Mouse (Mus musculus) thymus, postnatal 10 days (tissue): ENCODE results near the gene Stub1.
"Not testable (repeated sequence)": the region's sequence is repeated elsewhere in the genome, so short reads cannot be mapped to it uniquely, and the experiment has no call there.

Experiments
- DNase-seq, 2 experiments: peaks; one replicate each; pipeline ENCODE4 v3.0.0; 2021; ENCODE audit warnings: low spot score in 2 of 2

Gene Stub1

DNA sequence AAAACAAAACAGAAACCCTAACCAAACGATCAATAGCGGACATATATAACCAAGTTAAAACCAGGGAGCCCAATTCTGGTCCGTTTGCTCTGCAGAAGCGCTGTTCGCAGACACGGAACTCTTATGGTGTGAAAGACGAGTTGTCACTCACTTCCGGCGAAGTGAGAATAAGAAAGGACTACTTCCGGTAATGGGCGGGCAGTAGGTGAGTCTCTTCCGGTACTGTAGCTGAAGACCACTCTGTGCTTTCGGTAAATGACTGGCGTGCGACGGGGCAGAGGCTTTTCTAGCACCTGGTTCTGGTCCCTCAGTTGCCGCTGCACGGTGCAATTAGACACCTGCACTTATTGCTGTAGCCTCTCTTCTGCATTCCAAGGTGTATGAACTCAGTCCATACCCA is 9.8 kb downstream of the Stub1 start, which contains the start of gene Wdr24:
Gene Wdr24, plus strand, starts transcription at position 176 of the 400 bp plus-strand sequence.
- peak; percentile 62 to 82 for DNase-seq

DNA sequence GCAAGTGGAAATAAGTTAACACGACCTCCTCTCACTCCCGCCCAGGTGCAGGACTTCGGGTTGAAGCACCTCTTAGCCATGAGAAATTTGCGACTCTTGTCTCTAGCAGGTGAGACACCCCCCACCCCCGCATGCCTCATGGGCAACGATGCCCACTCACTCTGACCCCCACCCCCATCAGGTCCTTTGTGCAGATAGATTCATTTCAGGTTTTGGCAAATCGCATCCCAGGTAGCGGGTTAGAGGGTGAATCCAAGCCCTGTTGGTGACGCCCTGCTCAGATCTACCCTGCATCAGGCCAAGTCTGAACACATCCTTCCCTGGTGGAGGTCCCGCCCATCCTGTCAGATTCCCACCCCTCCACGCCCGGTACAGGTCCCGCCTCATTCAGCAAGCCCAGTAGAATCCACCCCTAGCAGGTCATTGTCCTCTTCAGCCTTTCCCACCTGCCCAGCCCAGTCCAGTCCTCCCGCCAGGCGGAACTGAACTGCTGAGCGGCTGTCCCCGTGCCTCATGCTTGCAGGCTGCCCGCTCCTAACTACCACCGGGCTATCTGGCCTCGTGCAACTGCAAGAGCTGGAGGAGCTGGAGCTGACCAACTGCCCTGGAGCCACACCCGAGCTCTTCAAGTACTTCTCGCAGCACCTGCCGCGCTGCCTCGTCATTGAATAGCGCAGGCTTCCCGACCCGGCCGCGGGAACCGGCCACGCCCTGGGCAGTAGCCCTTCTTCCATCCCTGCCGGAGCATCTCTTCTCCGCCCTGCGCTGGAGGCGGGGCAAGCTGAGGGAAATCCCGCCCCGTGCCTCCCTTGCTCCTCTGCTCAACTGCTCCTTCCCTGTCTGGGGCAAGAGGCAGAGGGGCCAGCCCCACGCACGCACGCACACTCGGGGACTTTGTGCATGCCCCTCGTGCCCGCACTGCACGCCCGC is 14.1 kb downstream of the Stub1 start:
- no peak for DNase-seq

DNA sequence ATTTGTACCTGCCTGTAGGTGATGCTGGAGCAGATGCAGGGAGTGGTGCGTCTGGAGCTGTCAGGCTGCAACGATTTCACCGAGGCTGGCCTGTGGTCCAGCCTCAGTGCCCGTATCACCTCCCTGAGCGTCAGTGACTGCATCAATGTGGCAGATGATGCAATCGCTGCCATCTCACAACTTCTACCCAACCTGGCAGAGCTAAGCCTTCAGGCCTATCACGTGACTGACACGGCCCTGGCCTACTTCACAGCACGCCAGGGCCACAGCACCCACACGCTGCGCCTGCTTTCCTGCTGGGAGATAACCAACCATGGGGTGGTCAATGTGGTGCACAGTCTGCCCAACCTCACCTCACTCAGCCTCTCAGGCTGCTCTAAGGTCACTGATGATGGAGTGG is 15.5 kb downstream of the Stub1 start:
- no peak for DNase-seq

DNA sequence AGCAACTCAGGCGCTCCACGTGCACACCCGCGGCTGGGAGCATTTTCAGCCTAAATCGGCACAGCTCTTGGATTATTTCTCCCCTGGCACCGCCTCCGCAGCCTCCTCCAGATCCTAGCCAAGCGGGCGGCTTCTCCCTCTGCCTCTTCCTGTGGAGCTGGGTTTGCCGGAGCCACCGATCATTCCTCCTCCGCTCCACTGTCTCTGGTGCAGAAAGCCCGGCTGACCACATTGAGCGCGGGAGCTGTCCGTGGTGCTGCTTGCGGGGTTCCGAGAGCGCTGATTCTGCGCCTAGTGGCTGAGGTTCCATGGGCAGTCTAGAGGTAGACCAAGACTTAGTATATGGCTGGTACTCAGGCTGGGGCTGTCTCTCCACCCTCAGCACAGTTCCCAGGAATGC is 19.7 kb downstream of the Stub1 start:
- DNase-seq = peak in 1 of 2 experiments; percentile 82

GRCm38 (mm10) chr17:25810890-25811289 is 22.3 kb downstream of the Stub1 start:
- DNase-seq = no peak

- no peak for DNase-seq
These were observed 23.4 kb downstream of the Stub1 start for GRCm38 (mm10) chr17:25809606-25810340.

DNA sequence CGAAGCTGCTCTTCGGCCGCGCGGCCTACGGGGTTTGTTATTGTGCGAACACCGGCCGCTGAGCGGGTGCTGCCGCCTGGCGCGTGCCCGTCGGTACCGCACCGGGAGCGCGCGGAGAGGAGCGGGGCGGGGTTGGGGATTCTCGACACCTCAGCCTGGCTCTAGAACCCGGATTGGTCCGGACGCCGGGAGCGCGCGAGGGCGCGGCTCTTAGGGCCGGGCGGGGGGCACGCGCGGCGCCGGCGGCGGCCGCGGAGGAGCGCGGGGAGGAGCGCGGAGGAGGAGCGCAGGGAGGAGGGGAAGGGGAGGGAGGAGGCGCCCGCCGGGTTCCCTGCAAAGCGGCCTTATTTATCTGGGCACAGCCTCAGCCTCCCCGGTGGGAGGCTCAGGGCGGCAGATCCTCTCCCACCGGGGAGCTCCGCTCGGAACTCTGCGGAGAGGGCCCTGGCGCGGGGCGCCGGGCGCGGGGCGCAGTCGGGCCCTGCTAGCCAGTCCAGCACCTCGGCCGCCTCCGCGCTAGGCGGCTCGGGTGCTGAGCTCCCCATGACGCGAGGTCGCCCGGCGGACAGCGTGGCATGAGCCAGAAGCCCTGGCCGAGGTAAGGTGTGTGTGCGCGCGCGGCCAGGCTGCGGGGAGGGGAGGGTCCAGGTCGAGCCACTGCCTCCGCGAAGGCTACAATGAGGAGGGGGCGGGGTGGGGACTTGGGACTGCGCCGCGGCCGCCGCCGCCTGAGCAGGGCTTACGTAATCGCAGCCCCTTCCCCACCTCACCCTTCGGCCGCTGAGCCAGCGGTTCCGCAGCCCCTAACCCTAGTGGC is 24.2 kb downstream of the Stub1 start, which contains the start of gene Fbxl16:
Gene Fbxl16, plus strand, starts transcription at position 297 of the 817 bp plus-strand sequence.
- no peak for DNase-seq

- DNase-seq = no peak
These were observed 25.2 kb downstream of the Stub1 start for GRCm38 (mm10) chr17:25808028-25808427.

- DNase-seq = not testable (repeated sequence)
These were observed 25.8 kb downstream of the Stub1 start for GRCm38 (mm10) chr17:25807452-25807851.

DNA sequence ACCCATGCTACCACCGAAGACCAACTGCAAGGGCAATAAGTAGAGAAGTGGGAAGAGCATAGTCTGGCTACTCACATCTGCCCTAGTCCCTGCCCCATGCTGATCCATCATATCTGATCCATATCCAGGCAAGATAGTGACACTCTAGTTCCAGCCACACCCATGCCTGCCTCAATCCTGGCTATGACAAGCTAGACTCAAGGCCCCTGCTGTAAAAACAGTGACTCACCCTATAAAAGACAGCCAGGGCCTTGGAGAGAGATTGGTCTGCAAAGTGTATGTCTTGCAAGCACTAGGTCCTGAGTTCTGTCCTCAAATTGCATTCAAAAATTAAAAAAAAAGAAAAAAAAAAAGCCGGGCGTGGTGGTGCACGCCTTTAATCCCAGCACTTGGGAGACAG is 26.7 kb downstream of the Stub1 start:
- DNase-seq = no peak

GRCm38 (mm10) chr17:25802825-25803517 is 30.2 kb downstream of the Stub1 start:
- no peak for DNase-seq

DNA sequence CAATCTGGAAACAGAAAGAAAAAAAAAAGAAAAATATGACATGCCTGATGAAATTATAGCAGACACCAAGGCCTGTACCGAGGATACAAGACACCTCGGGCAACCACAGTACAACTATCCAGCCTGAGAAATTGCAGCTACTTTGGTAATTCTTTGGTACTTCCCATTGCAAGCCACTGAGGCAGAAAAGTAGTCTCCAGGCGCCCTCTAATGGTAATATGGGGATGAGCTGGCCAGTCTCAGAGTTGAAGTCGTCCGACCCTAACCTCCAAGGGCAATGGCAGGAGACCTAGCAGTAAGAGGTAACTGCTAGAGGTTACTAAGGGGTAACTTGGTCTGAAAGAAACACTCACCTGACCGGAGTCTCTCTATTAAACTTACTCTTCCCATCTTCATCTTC is 32.2 kb downstream of the Stub1 start:
- peak; percentile 55 to 72 for DNase-seq

DNA sequence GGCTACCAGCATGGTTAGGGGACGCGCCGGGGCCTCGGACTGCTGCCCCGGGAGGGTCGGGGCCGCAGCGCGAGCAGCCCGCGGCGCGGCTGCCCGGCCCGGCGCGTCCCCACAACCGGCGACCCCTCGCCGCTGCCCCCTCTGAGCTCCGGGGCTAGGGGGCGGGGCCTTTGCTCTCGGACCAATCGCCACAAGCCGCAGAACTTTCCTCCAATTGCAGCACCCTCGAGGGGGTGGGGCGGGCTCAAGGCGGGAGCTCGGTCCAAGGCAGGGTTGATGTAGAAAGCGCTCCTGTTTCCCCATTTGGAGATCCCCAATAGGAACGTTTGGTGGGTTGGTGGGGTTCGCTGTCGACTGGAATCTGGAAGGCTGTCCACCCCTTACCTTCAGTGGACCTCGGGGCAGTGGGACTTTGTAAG is 36.2 kb downstream of the Stub1 start, which contains the start of gene Metrn:
Gene Metrn, minus strand, starts transcription at position 186 of the 419 bp plus-strand sequence.
- DNase-seq = peak; percentile 87 to 93

- peak in 1 of 2 experiments; percentile 25 for DNase-seq
These were observed 36.9 kb downstream of the Stub1 start for GRCm38 (mm10) chr17:25796211-25796771.

DNA sequence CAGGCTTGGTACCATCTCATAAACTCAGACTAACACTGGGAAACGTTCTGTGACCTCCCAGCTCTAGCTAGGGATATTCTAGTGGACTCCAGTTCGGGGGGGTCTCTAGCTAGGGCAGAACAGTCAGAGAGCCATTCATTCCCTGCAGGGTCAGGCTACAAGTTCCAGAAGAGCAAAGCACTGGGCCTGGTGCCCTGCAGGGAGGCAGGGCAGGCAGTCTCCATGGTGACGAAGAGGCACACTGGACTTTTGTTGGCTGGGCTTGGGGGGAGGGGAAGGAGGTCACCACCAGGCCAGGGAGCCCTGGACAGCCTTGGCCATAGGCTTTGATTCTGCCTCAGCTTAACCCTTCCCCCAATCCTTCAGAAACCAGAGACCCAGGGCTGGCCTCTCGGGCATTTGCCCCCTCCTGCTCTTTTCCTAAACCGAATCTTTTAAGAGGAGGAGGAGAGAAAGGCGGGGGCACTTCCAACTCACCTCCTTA is 37.6 kb downstream of the Stub1 start, which contains the start of gene AC134908.4:
Gene AC134908.4, minus strand, starts transcription at position 51 of the 484 bp plus-strand sequence.
- no peak for DNase-seq

GRCm38 (mm10) chr17:25794998-25795397 is 38.2 kb downstream of the Stub1 start:
- DNase-seq = no peak

DNA sequence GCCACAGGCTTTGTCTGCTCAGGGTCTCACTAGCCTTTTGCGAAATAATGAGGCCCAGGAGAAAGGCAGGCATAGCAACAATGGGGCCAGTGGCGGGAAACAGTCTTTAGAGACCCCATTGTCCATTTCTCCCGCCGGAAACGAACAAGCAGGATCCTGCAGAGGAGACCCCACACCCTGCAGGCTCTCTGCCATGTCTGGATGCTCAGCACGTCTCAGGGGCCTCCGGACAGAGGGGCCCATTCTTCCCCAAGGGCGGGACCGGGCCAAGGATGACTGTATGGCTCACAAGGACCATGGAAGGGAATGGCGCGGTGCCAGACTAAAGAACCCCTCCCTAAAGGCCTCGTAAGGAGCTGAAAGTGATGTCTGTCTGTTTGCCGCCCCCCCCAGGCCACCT is 39.0 kb downstream of the Stub1 start:
- DNase-seq = no peak

DNA sequence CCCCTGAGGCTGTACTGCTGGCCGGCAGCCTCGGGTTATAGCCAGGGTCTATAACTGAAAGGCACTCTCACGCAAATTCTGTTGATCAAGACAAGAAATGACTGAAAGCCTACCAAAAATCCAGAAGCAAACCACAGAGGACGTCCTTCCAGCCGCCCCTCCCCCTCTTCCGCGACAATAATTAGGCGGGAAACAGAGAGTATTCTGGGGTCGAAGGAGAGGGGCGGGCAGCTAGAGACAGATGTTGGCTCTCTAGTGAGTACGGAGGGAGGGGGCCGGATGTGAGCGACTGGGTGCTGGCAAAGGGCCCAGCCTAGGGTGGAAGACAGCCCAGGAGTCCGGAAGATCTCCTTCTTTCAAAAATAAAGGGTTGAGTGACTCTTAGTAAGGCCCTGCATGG is 40.6 kb downstream of the Stub1 start, which contains the start of gene Fam173a:
Gene Fam173a, minus strand, starts transcription at position 287 of the 400 bp plus-strand sequence.
- peak; percentile 81 to 82 for DNase-seq

- DNase-seq = peak; percentile 76 to 84
These were observed 41.2 kb downstream of the Stub1 start for GRCm38 (mm10) chr17:25791843-25792527.
